Comparison of ENCODE assay signal across 23 mouse cellular contexts in genomic region chr2:91109241-91109640, GRCm38 (mm10). TPM values are rescaled to one million over a fixed set of nuclear protein-coding genes. Genes with fewer than 3 reads are reported as not detected.
A peak's percentile ranks its signal among the peaks of the same experiment; 100 is the strongest.
DNase-seq lines count a peak whose midpoint lies in the region; ATAC-seq and TF ChIP-seq lines count a peak whose summit lies in the region.
"Had no signal": no experiment of that assay in that cellular context is flagged by ENCODE, and none has a peak within 500 bp of the region (broad histone marks: within the 10 kb centered on the region; RNA-seq: fewer than 3 reads in every experiment).

No protein-coding gene starts in this region.

- DNase-seq in lung, postnatal 0 days (ENCODE audit: low spot score) = peak; percentile 25
- no peak for DNase-seq in lung, postnatal 4 days
- DNase-seq in fat pad, adult 2 months (ENCODE audit: extremely low read depth, low read depth, low spot score) = peak; percentile 70
- DNase-seq: adrenal gland, adult 8-10 months; cerebellum, adult 11 months; cerebellum, adult 18-20 months; cerebellum, adult 8-10 months; cerebellum, adult 9-11 months; cerebellum, postnatal 14 days; cerebellum, postnatal 36 days had no signal

- TF ChIP-seq CTCF in lung, postnatal 0 days (IDR thresholded peaks at IDR 0.05) = no peak

- peak; percentile 33; the same call in 1 of the 2 replicates for ATAC-seq in lung, postnatal 0 days
- ATAC-seq in CD4-positive, CD25-positive, alpha-beta regulatory T cell, adult 4 months = no peak
- no peak for ATAC-seq in intestine, embryonic 16.5 days
- ATAC-seq: activated CD4-positive, CD25-positive, alpha-beta regulatory T cell, adult 4 months; forebrain, embryonic 14.5 days; forebrain, embryonic 16.5 days; Patski had no signal

- no peak overlapping the region for H3K27ac ChIP-seq in lung, postnatal 0 days (ENCODE audit: low read length)
- no peak overlapping the region for H3K27ac ChIP-seq in intestine, embryonic 16.5 days (ENCODE audit: low read length)
- H3K27ac ChIP-seq: embryonic facial prominence, embryonic 10.5 days; embryonic facial prominence, embryonic 12.5 days; forebrain, embryonic 10.5 days; forebrain, embryonic 12.5 days had no signal

- 60% methylated on average over 5 of the region's 5 CpGs for WGBS in lung, postnatal 0 days
- WGBS in intestine, embryonic 16.5 days = 81% methylated on average over 5 of the region's 5 CpGs

- H3K27me3 ChIP-seq in lung, postnatal 0 days (replicated peaks; ENCODE audit: insufficient read depth, low read length) = no peaks in the 10 kb centered on the region; the same call in 1 of the 2 replicates
- no peaks in the 10 kb centered on the region for H3K27me3 ChIP-seq in intestine, embryonic 16.5 days (replicated peaks; ENCODE audit: control insufficient read depth, insufficient read depth, low read length)
- H3K27me3 ChIP-seq: CH12.LX; embryonic facial prominence, embryonic 12.5 days; Patski had no signal

- H3K36me3 ChIP-seq in lung, postnatal 0 days (ENCODE audit: insufficient read depth, low read length) = no peaks in the 10 kb centered on the region
- H3K36me3 ChIP-seq in intestine, embryonic 16.5 days (ENCODE audit: control insufficient read depth, insufficient read depth, low read length) = no peaks in the 10 kb centered on the region
- H3K36me3 ChIP-seq: embryonic facial prominence, embryonic 10.5 days; embryonic facial prominence, embryonic 12.5 days; forebrain, embryonic 10.5 days; forebrain, embryonic 12.5 days had no signal

- no peak overlapping the region for H3K4me2 ChIP-seq in lung, postnatal 0 days (replicated peaks; ENCODE audit: low read depth, low read length)
- H3K4me2 ChIP-seq in intestine, embryonic 16.5 days (ENCODE audit: low read depth, low read length) = no peak overlapping the region
- H3K4me2 ChIP-seq: embryonic facial prominence, embryonic 12.5 days; forebrain, embryonic 12.5 days had no signal

- no peaks in the 10 kb centered on the region for H3K4me1 ChIP-seq in lung, postnatal 0 days (ENCODE audit: insufficient read depth, low read depth, low read length)
- no peaks in the 10 kb centered on the region; the same call in 1 of the 2 replicates for H3K4me1 ChIP-seq in intestine, embryonic 16.5 days (ENCODE audit: control insufficient read depth, insufficient read depth, low read length)
- H3K4me1 ChIP-seq: embryonic facial prominence, embryonic 10.5 days; embryonic facial prominence, embryonic 12.5 days; forebrain, embryonic 10.5 days; forebrain, embryonic 12.5 days had no signal

- TF ChIP-seq EP300 in lung, postnatal 0 days (IDR thresholded peaks at IDR 0.05) = no peak

- H3K9me3 ChIP-seq in lung, postnatal 0 days (ENCODE audit: low read length) = no peaks in the 10 kb centered on the region
- H3K9me3 ChIP-seq in intestine, embryonic 16.5 days (ENCODE audit: control insufficient read depth, low read length) = no peaks in the 10 kb centered on the region
- H3K9me3 ChIP-seq: embryonic facial prominence, embryonic 10.5 days; embryonic facial prominence, embryonic 12.5 days; forebrain, embryonic 10.5 days; forebrain, embryonic 12.5 days; G1E had no signal

- no peak overlapping the region for H3K4me3 ChIP-seq in lung, postnatal 0 days (ENCODE audit: low read depth, low read length)
- H3K4me3 ChIP-seq in intestine, embryonic 16.5 days (ENCODE audit: low read length) = no peak overlapping the region
- H3K4me3 ChIP-seq: embryonic facial prominence, embryonic 10.5 days; embryonic facial prominence, embryonic 12.5 days; forebrain, embryonic 10.5 days; forebrain, embryonic 12.5 days had no signal

- no peak overlapping the region for H3K9ac ChIP-seq in lung, postnatal 0 days (replicated peaks; ENCODE audit: low read depth)
- H3K9ac ChIP-seq in intestine, embryonic 16.5 days (ENCODE audit: low read depth, low read length) = no peak overlapping the region
- H3K9ac ChIP-seq: embryonic facial prominence, embryonic 12.5 days; forebrain, embryonic 12.5 days had no signal

RNA-seq across cellular contexts. Expression of gene Mybpc3, which starts 8.7 kb away (rescaled TPM):
- 4.7 and 6.5 TPM in 2 replicates for polyA plus RNA-seq in lung, postnatal 0 days (2015; fragmentation: Nextera tagmentation; extraction: Ambion mirVana)
- polyA plus RNA-seq in CD4-positive, CD25-positive, alpha-beta regulatory T cell, adult 4 months (2017; shearing (Covaris generic)) = not detected
- polyA plus RNA-seq in intestine, embryonic 16.5 days (2015; fragmentation: Nextera tagmentation; extraction: Ambion mirVana) = 0.06 TPM in 1 of 2 replicates, not detected in the other
- polyA plus RNA-seq: activated CD4-positive, CD25-positive, alpha-beta regulatory T cell, adult 4 months; C2C12; forebrain, embryonic 10.5 days; forebrain, embryonic 14.5 days; forebrain, embryonic 16.5 days; G1E; Patski had no signal

RNA-seq across cellular contexts. Expression of gene Spi1, which starts 27.1 kb away (rescaled TPM):
- polyA plus RNA-seq in lung, postnatal 0 days (2015; fragmentation: Nextera tagmentation; extraction: Ambion mirVana) = 23.9 and 24.2 TPM in 2 replicates
- under 1 TPM in 1 of 2 experiments, not detected in 1; 0.49 TPM for polyA plus RNA-seq in CD4-positive, CD25-positive, alpha-beta regulatory T cell, adult 4 months (2017; shearing (Covaris generic))
- polyA plus RNA-seq in intestine, embryonic 16.5 days (2015; fragmentation: Nextera tagmentation; extraction: Ambion mirVana) = 4.2 and 6.1 TPM in 2 replicates
- polyA plus RNA-seq: activated CD4-positive, CD25-positive, alpha-beta regulatory T cell, adult 4 months; C2C12 had no signal

RNA-seq across cellular contexts. Expression of gene Slc39a13, which starts 39.0 kb away (rescaled TPM):
- 32.6 and 34.4 TPM in 2 replicates for polyA plus RNA-seq in lung, postnatal 0 days (2015; fragmentation: Nextera tagmentation; extraction: Ambion mirVana)
- 10 to 100 TPM; 33.1 to 55.2 TPM for polyA plus RNA-seq in CD4-positive, CD25-positive, alpha-beta regulatory T cell, adult 4 months (2017; shearing (Covaris generic))
- polyA plus RNA-seq in intestine, embryonic 16.5 days (2015; fragmentation: Nextera tagmentation; extraction: Ambion mirVana) = 30.2 and 32.3 TPM in 2 replicates

RNA-seq across cellular contexts. Expression of gene Psmc3, which starts 55.4 kb away (rescaled TPM):
- 181 and 186 TPM in 2 replicates for polyA plus RNA-seq in lung, postnatal 0 days (2015; fragmentation: Nextera tagmentation; extraction: Ambion mirVana)
- polyA plus RNA-seq in CD4-positive, CD25-positive, alpha-beta regulatory T cell, adult 4 months (2017; shearing (Covaris generic)) = 100 to 1,000 TPM; 198 to 201 TPM
- 238 and 252 TPM in 2 replicates for polyA plus RNA-seq in intestine, embryonic 16.5 days (2015; fragmentation: Nextera tagmentation; extraction: Ambion mirVana)

Comparison
In these comparisons a context has a peak if more than half of its experiments do, and no peak if none do; other contexts are left out.
1. DNase-seq: peak in lung, postnatal 0 days (single experiment) and fat pad, adult 2 months (single experiment); none in lung, postnatal 4 days (0 of 2).